Mouse (Mus musculus) neutrophil, adult 5-6 weeks (primary cell): ENCODE measurements around the gene Nfkb1. TPM values are rescaled to one million over a fixed set of nuclear protein-coding genes. Genes with fewer than 3 reads are reported as not detected.

Source experiments
- ATAC-seq: fragments of 151-379, 151-347 bp; 2 replicates; pipeline ENCODE4 v1.8.0; 2017; ENCODE audit warnings: mild to moderate bottlenecking, moderate TSS enrichment; ENCODE audit not compliant: insufficient number of reproducible peaks, poor library complexity, low FRiP score, severe bottlenecking; ENCODE audit errors: extremely low read depth
- total RNA-seq: library from RNA; stranded (forward); fragments of 200-1000 nt; gene quantifications from 2 replicates; pipeline ENCODE4 v1.2.3, GENCODE M21; 2017

Gene Nfkb1
- total RNA-seq, 1 experiment from 2014 or later = 216 TPM

DNA sequence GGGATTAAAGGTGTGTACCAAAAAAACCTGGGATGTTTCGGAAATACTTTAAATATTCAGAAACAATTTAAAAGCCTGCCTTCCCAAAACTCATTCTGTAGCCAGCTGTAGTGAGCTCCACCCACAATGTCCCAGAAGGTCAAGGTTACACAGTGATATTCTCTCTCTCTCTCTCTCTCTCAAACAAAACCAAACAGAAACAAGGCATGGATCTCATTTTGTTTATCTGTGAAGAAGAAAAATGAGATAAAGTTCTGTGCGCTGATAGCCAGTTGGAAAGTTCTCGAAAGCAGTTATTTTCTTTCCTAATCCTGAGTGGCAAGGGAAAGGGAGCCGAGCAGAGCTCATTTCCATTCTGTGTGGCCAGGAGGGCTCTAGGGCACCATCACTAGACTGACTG lies 85.9 kb downstream of the Nfkb1 start:
- ATAC-seq = no peak

DNA sequence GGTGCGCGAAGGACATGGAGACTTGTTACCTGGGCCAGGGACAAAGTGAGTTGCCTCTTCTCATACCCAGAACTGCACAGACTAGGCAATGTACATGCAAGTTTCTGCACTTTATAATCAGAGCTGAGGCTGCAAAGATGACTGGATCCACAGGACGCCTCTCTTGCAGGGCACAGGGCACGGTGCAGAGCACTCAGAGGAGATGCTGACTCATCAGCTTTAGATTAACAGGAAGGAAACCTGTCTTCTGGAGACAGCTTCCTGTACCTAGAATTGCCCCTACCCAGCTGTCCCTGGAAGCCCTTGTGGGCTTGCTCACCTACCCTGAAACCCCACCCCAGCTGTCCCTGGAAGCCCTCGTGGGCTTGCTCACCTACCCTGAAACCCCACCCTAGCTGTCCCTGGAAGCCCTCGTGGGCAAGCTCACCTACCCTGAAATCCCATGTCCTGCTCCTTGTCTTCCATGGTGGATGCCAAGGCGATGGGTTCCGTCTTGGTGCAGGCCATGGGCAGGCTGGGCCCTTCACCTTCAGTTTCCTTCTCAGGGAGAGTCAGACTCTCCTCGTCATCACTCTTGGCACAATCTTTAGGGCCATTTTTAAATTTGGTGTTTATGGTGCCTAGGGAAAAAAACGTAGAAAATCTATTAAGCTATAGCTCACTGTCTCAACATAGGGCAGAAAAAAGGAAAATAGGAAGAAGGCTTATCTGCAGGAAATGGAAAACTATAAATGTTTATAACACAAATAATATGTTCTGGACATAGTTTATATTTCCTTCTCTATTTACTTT lies 86.5 kb downstream of the Nfkb1 start:
- no peak for ATAC-seq

DNA sequence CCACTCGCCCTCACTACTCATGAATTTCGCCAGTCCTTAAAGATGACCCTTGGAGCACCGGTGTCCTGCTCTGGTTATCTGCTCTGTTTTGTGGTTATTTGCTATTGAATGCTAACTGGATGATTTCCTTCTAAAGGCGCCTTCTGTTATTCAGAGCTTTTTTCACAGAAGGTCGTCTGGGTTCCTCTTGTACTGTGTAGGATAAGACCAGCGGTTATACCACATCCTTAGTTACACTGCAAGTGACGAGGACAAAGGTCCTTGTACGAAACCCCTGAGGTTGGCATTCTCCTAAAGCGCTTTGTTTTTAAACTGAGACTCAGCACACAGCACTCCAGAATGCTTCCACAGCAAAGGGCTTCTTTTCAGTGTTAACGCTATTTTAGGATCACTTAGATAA lies 88.6 kb downstream of the Nfkb1 start:
- ATAC-seq = no peak

DNA sequence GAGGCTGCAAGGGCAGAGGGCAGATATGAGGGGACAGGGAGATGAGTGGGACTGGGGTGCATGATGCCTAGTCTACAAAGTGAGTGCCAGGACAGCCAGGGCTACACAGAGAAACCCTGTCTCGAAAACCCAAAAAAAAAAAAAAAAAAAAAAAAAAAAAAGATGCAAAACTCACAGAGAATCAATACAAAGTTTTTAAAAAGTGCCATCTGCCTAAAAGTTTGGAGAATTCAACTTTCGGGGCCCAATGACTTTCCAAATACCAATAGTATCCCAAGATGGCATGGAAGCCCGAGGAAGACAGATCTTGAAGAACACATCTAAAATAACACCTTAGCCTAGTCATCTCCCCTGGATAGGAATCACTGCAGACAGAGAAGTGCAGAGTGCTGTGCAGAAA lies 93.0 kb downstream of the Nfkb1 start:
- no peak for ATAC-seq

DNA sequence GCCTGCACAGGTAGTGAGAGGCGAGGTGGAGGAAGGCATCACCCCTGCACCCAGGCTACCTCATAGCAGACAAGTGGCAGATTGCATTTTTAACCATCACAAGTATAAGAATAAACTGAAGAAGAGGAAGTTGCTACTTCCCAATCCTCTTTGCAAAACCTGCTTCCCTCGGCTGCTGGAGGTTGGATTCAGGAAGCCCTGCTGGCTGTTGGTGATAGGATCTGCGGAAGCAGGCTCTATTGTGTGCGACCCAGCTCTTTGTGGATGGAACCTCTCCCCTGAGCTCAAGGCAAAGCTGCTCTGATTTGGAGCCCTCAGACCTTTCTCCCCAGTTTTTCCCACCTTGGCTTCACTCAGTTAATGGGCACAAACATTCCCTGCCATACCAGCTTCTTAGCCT lies 94.3 kb downstream of the Nfkb1 start:
- no peak for ATAC-seq

DNA sequence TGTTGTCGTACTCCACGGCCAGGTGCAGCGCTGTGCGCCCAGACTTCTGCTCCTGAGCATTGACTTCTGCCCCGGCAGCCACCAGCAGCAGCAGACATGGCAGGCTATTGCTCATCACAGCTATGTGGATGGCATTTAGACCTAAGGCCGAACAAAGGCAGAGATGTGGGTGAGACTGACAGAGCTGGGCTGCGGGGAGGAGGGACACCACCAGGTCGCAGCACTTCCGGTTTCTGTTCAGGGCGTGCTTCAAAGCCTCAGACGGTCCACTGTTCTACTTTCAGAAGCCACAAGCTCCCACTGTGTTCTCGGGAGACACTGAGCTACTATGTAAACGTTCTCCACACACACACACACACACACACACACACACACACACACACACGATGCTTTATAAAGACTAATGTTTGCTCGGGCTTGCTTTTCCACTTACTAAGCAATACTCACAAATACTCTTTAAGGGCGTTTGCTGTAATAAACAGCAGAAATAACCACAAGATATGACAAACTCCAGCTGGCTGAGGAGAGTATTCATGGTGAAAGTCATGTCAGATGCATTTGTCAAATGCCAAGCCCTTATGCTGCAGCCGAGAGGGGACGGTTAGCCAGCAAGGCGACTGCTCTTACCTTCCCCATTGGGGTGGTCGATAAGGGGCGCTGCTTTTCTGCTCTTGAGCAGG lies 97.0 kb downstream of the Nfkb1 start:
- ATAC-seq = peak; percentile 85; the same call in 1 of the 2 replicates

DNA sequence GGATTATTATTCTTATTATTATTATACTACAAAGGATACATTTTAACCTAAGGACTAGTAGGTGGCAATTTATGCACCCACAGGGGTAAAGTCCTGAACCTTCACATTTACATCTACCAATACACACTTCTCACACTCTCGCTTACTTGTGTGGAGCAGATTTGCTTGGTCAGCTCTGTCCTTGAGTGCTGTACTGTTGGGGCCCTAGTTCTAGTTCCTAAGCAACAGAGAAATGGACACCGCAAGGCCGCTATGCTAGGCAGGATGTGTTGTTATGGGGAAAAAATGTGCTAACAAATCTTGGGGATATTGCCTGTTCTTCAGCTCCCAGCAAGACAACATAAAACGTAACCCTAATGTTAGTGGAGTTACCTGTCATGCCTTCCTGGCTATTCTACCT lies 99.3 kb downstream of the Nfkb1 start:
- no peak for ATAC-seq

DNA sequence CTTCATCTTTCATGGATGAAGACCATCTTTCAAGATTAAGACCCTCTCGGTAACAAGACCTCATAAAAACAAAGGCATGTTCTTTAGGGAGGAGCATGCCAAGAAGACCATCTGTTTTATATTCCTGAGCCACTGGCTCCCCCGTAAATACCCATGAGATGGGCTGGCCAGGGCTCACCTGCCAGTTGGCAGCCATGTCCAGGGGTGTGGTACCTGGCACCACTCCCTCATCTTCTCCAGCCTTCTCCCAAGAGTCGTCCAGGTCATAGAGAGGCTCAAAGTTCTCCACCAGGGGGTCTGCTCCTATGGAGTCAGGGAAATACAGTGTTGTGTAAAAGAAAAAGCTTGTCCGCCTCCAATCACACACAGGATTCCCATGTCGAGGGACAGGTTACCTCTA lies 100.0 kb downstream of the Nfkb1 start:
- no peak for ATAC-seq

DNA sequence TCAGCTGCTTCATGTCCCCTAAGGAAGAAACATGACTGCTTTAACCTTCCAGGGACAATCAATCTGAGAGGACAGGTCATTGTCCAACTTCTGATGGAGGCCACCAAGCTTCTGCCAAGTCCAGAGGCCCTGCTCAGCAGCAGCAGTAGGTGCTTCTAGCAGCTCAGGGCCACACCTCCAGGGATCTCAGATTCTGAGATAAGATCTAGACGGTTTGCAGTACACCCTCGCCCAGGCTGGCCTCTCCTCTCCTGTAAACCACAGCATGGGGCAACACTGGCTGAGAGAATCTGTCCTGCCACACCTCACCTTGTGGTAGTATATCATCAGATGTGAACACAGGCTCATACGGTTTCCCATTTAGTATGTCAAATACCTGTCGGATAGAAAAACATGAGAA lies 100.9 kb downstream of the Nfkb1 start:
- no peak for ATAC-seq

DNA sequence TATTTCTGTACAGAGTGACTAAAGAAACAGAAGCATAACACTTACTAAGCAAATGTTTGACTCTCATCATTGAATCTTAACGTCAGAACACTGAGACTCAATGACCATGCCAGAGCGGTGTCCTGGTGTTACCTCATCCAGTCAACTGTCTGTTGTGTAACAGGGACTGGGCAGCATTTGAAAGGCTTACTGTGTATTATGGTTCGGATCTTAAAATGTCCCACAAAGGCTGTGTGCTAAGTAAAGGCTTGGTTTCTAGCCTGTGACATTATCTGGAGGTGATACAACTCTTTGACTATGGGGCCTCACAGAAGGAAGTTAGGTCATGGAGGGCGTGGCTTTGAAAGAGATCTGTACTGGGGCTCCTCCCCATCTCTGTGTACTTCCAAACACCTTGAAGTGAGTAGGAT lies 104.9 kb downstream of the Nfkb1 start:
- no peak for ATAC-seq

DNA sequence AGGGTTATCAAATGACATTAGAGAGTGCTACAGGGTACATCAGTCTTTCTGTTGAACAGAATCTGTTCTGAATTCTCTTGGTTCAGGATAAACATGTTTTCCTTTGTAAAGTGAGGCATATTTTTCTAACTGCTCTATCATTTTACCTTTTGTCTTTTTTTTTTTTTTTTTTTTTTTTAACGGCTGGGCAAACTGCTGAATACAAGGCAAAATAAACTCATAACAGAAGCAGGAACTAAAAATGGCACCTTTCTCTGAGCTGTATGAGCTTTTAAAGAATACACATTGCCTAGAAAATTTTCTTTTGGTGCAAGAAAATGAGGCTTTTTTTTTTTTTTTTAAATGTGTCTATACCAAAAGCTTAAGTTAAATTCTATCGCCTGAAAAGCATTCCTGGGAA lies 105.3 kb downstream of the Nfkb1 start:
- ATAC-seq = no peak

DNA sequence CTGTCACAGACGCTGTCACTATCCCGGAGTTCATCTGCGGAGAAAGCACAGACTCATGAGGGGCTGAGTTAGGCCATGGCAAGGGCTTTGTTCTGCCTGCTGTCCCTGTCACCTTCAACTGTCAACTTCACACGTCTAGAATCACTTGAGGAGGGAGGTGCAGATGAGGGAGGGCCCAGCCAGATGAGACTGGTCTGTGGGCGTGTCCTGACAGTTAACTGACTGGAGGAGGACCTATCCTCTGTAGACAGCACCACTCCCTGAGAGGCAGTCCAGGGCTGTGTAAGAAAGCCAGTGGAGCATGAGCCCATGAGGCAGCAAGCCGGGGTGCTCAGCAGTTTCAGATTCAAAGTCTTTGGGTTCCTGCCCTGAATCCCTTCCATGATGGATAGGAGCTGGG lies 105.9 kb downstream of the Nfkb1 start:
- no peak for ATAC-seq

DNA sequence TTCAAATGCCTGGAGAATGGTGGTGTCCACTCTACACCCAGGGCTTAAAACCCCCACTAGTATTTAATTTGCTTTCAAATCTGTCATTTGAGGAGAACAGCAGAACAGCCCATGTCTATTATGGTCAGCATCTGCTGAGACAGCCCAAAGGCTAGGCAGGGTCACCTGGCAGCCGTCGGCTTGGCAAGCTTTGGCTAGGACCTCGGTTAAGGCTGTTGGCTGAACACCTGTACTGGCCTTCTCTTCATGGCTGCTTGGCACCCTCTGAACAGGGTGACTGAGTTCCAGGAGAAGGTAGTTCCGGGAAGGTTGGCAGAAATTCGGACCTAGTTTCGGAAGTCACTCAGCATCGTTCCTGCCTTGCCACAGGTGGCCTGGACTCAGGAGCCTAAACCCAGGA lies 109.1 kb downstream of the Nfkb1 start:
- ATAC-seq = no peak

DNA sequence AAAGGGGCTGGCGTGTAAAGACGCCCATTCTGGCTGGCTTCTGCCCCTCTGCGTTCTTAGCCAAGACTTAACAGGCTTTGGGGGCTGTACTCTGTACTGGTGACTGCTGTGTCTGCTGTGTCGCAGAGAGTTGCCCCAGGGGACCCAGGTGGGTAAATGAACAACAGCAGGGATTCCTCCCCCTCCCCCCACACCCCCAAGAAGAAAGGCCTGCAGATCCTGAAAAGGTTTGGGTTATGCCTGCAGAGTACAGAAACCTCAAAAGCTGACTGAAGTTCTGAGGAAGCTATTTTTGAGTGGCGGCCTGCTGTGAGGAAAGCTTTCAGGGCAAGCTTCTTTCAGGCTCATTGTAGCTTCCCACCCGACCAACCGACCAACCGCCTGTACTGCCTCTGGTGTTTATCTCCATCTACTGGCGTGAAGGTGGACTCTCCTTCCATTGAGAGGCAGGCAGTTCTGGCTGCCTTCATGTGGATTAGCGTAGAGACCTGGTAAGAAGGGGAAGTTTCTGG lies 109.7 kb downstream of the Nfkb1 start:
- peak; percentile 57; the same call in 1 of the 2 replicates for ATAC-seq

DNA sequence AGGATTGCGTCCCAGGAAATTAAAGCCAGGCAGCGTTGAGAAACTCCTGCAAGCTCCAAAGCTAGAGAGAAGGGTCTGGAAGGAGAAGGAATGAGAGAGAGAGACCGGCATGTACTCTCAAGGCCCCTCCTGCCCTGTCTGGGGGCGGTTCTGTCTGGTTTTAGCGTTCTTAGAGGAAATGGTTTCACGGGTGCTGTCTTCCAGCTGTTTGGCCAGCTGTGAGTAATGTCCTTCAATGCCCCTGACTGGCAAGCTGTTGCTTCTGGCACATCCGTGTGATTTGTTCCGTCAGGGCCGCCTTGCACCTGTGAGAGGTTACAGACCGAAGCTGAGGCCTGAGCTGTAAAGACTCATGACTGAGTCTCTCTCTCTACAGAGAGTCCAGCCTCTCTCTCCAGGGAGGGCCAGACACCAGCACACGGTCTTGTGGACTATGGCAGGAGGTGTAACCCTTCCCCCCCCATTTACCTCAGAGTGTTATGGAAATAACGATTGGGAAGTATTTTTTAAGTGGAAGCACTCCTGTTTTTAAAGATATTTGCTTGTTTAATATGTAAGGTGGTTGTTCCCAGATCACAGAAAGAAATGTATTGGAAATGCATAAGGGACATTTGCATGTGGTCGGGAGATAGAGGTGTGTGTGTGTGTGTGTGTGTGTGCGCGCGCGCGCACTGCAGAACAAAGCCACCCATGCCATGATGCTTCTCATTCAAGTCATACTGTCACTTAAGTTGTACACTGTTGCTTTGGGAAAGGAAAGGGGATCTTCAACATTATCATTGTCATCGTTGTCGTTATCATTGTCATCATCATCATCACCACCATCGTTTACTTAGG lies 110.7 kb downstream of the Nfkb1 start:
- ATAC-seq = peak; percentile 51

DNA sequence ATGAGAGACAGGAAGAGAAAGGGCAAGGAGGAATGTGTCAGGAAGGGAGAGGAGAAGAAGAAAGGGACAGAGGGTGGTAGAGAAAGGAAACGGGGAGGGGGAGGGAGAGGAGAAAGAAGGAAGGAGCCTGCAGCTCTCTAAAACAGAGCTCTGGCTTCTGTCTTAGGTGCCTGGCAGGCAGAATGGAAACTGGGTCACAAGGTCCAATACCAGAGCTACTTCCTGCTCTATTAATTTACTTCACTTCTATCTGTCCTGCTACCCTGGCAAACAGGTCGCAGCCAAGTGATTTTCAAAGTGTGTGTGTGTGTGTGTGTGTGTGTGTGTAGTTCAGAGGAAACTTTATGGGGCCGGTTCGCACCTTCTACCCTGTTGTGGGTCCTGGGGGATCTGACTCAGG lies 112.2 kb downstream of the Nfkb1 start:
- ATAC-seq = peak; percentile 15; the same call in 1 of the 2 replicates

DNA sequence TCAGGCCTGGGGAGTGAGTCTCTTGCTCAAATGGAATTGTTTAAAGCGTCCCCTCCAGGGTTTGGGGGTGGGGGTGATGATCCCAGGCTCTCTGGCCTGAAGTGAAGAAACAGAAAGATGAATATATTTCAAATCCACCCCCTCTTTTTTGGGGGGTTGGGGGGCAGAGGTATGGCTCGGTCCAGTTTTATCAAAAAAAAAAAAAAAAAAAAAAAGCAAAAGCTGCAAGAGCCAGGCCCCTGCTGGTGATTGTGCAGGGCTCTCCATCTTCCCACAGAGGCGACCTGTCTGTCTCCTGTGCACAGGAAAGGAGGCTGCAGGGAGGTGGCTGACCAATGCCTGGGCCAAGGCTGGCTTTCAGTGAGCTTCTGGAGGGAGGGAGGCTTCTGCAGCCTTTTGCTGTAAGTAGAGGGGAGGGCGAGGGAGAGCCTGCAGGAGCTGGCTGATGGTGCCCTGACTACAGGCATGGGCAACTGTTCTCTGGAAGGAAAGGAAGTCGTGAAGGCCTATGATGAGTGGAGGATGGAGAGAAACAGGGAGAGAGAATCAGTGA lies 112.7 kb downstream of the Nfkb1 start:
- no peak for ATAC-seq

DNA sequence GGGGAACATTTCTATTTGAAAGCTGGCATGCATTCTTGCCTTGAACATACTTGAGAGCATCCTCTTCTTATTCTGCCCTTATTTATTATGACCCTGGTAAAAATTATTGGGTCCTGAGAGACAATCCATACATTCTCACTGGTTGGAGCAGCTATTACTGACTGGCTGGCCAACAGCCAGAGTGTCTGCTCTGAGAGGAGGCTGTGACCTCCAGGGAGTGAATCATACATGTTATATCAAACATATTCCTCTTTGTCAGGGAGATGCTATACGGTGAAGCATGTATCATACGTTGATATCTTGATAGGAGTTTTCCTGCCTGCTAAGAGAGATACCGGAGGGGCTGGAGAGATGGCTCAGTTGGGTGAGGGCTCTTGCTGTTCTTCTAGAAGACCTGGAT lies 116.2 kb downstream of the Nfkb1 start:
- no peak for ATAC-seq

DNA sequence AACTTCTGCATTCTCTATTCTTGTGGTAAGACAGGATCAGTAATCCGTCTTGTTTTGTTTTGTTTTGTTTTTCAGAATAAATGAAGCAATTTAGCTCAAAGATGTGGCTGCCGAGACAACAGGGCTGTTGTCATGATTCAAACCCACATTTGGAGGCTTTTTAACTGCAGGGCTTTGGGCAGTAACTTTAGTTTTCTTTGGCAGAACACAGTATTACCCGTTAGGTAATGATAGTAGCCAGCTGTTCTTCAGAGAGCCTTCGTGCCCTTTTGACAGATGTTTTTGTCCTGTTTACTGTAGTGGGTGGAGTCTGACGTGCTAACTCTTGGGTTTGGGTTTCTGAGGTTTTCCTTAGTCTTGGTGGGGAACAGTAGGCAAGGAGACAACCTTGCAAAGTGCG lies 118.3 kb downstream of the Nfkb1 start:
- ATAC-seq = no peak
